Mouse (Mus musculus) lung, postnatal 25 days (tissue): ENCODE results near the gene Nudt3.
A peak's percentile ranks its signal among the peaks of the same experiment; 100 is the strongest.

ENCODE experiments used
- DNase-seq: peaks from one replicate; pipeline ENCODE4 v3.0.0; 2022; ENCODE audit warnings: low spot score

The Nudt3 gene

GRCm38 (mm10) chr17:27564391-27565162, 58.7 kb downstream of the Nudt3 start:
- no peak for DNase-seq

- DNase-seq: no peak
These were observed 59.5 kb downstream of the Nudt3 start for GRCm38 (mm10) chr17:27563771-27564244.

- DNase-seq: no peak
These were observed 61.3 kb downstream of the Nudt3 start for GRCm38 (mm10) chr17:27561809-27562526.

- no peak for DNase-seq
These were observed 62.3 kb downstream of the Nudt3 start for GRCm38 (mm10) chr17:27560926-27561480.

- DNase-seq: no peak
These were observed 63.7 kb downstream of the Nudt3 start for GRCm38 (mm10) chr17:27559596-27559995.

- no peak for DNase-seq
These were observed 64.5 kb downstream of the Nudt3 start for GRCm38 (mm10) chr17:27558845-27559244.

GRCm38 (mm10) chr17:27557927-27558661, 65.2 kb downstream of the Nudt3 start:
- no peak for DNase-seq

GRCm38 (mm10) chr17:27557181-27557926, 65.9 kb downstream of the Nudt3 start:
- peak; percentile 32 for DNase-seq

- DNase-seq: peak; percentile 84
These were observed 66.8 kb downstream of the Nudt3 start, which contains the start of gene Hmga1 for GRCm38 (mm10) chr17:27556315-27557011. Gene Hmga1 (plus strand): TSS chr17:27556497.

GRCm38 (mm10) chr17:27555512-27556172, 67.7 kb downstream of the Nudt3 start:
- DNase-seq: peak; percentile 76

- peak; percentile 32 for DNase-seq
These were observed 68.2 kb downstream of the Nudt3 start for GRCm38 (mm10) chr17:27555075-27555511.

GRCm38 (mm10) chr17:27554062-27554960, 69.0 kb downstream of the Nudt3 start:
- DNase-seq: no peak

- no peak for DNase-seq
These were observed 70.8 kb downstream of the Nudt3 start for GRCm38 (mm10) chr17:27552215-27553201.

- no peak for DNase-seq
These were observed 71.8 kb downstream of the Nudt3 start for GRCm38 (mm10) chr17:27551393-27551940.

- DNase-seq: no peak
These were observed 74.1 kb downstream of the Nudt3 start for GRCm38 (mm10) chr17:27549234-27549633.

GRCm38 (mm10) chr17:27547253-27547868, 75.9 kb downstream of the Nudt3 start:
- DNase-seq: no peak

- DNase-seq: no peak
These were observed 76.7 kb downstream of the Nudt3 start for GRCm38 (mm10) chr17:27546574-27547085.
